In genomic region chr7:134223444-134224161, GRCm38 (mm10) we compare ENCODE assay signal across 8 mouse cellular contexts. TPM values are rescaled to one million over a fixed set of nuclear protein-coding genes. Genes with fewer than 3 reads are reported as not detected.
DNase-seq lines count a peak whose midpoint lies in the region; ATAC-seq and TF ChIP-seq lines count a peak whose summit lies in the region.

No protein-coding gene starts in this region.

- H3K36me3 ChIP-seq in embryonic facial prominence, embryonic 14.5 days (ENCODE audit: control insufficient read depth, insufficient read depth, low read length) = no peaks in the 10 kb centered on the region
- no peaks in the 10 kb centered on the region for H3K36me3 ChIP-seq in limb, embryonic 10.5 days
- H3K36me3 ChIP-seq in midbrain, embryonic 11.5 days (ENCODE audit: control insufficient read depth, insufficient read depth, low read length) = no peaks in the 10 kb centered on the region
- no peaks in the 10 kb centered on the region for H3K36me3 ChIP-seq in small intestine, adult 2 months (ENCODE audit: control insufficient read depth, insufficient read depth, low read length)

- peaks cover 5% of the 10 kb centered on the region; the same call in 1 of the 2 replicates for H3K4me1 ChIP-seq in embryonic facial prominence, embryonic 14.5 days (ENCODE audit: control insufficient read depth, insufficient read depth, low read length)
- peaks cover 42% of the 10 kb centered on the region for H3K4me1 ChIP-seq in limb, embryonic 10.5 days
- H3K4me1 ChIP-seq in midbrain, embryonic 11.5 days (ENCODE audit: control insufficient read depth, insufficient read depth, low read length) = peaks cover 14% of the 10 kb centered on the region
- no peaks in the 10 kb centered on the region for H3K4me1 ChIP-seq in small intestine, adult 2 months (ENCODE audit: control insufficient read depth, insufficient read depth, insufficient read length, low read length)

- peaks cover 19% of the 10 kb centered on the region; the same call in 1 of the 2 replicates for H3K27me3 ChIP-seq in embryonic facial prominence, embryonic 14.5 days (replicated peaks; ENCODE audit: control insufficient read depth, insufficient read depth, low read length)
- peaks cover 27% of the 10 kb centered on the region for H3K27me3 ChIP-seq in limb, embryonic 10.5 days (ENCODE audit: low read depth, poor library complexity, severe bottlenecking)
- peaks cover 19% of the 10 kb centered on the region for H3K27me3 ChIP-seq in midbrain, embryonic 11.5 days (ENCODE audit: control insufficient read depth, insufficient read depth, low read length)
- peaks cover 11% of the 10 kb centered on the region for H3K27me3 ChIP-seq in small intestine, adult 2 months (ENCODE audit: control insufficient read depth, insufficient read depth, low read length)

- peak; percentile 46 for DNase-seq in brain, embryonic 18.5 days (ENCODE audit: low read depth, low spot score)
- peak; percentile 85 for DNase-seq in embryonic facial prominence, embryonic 14.5 days (ENCODE audit: low spot score)
- DNase-seq in heart, adult 8-10 months (ENCODE audit: low spot score) = peak; percentile 77
- DNase-seq in kidney, adult 8-10 months = peak; percentile 55 to 78
- peak; percentile 90 for DNase-seq in limb, embryonic 10.5 days (ENCODE audit: low spot score)
- DNase-seq in midbrain, embryonic 11.5 days (ENCODE audit: low spot score, missing footprints) = peak; percentile 99

- H3K27ac ChIP-seq in embryonic facial prominence, embryonic 14.5 days (replicated peaks; ENCODE audit: low read depth, low read length) = no peak overlapping the region
- H3K27ac ChIP-seq in limb, embryonic 10.5 days = no peak overlapping the region
- H3K27ac ChIP-seq in midbrain, embryonic 11.5 days (ENCODE audit: low read depth, low read length) = no peak overlapping the region
- no peak overlapping the region for H3K27ac ChIP-seq in small intestine, adult 2 months (ENCODE audit: insufficient read depth, low read depth, low read length)

- peak overlapping the region; percentile 76; the same call in 1 of the 2 replicates for H3K9ac ChIP-seq in embryonic facial prominence, embryonic 14.5 days (ENCODE audit: low read depth, low read length)
- H3K9ac ChIP-seq in midbrain, embryonic 11.5 days (ENCODE audit: low read length) = no peak overlapping the region

- peak overlapping the region; percentile 67 for H3K4me3 ChIP-seq in embryonic facial prominence, embryonic 14.5 days (ENCODE audit: low read depth, low read length)
- H3K4me3 ChIP-seq in limb, embryonic 10.5 days = peak overlapping the region; percentile 77
- peak overlapping the region; percentile 63 for H3K4me3 ChIP-seq in midbrain, embryonic 11.5 days (ENCODE audit: low read depth, low read length)
- no peak overlapping the region for H3K4me3 ChIP-seq in small intestine, adult 2 months (ENCODE audit: low read depth, low read length)

- TF ChIP-seq POLR2A in small intestine, adult 2 months (IDR thresholded peaks at IDR 0.05; ENCODE audit: low read depth, low read length) = no peak

- WGBS in embryonic facial prominence, embryonic 14.5 days = 28% methylated on average over 16 of the region's 16 CpGs
- WGBS in limb, embryonic 10.5 days = 32% methylated on average over 16 of the region's 16 CpGs
- WGBS in midbrain, embryonic 11.5 days = 29% methylated on average over 16 of the region's 16 CpGs
- 27% methylated on average over 16 of the region's 16 CpGs for WGBS in small intestine, adult 2 months

- no peaks in the 10 kb centered on the region for H3K9me3 ChIP-seq in embryonic facial prominence, embryonic 14.5 days (ENCODE audit: control insufficient read depth, low read length)
- H3K9me3 ChIP-seq in limb, embryonic 10.5 days (replicated peaks) = no peaks in the 10 kb centered on the region
- no peaks in the 10 kb centered on the region for H3K9me3 ChIP-seq in midbrain, embryonic 11.5 days (ENCODE audit: control insufficient read depth, low read length)

- peak overlapping the region; percentile 98 for H3K4me2 ChIP-seq in embryonic facial prominence, embryonic 14.5 days (ENCODE audit: low read depth, low read length)
- peak overlapping the region; percentile 98 for H3K4me2 ChIP-seq in midbrain, embryonic 11.5 days

- peak; percentile 69; the same call in 1 of the 2 replicates for TF ChIP-seq CTCF in small intestine, adult 2 months (IDR thresholded peaks at IDR 0.05; ENCODE audit: extremely low read depth, insufficient read length, insufficient replicate concordance, low read depth, low read length)

- ATAC-seq in embryonic facial prominence, embryonic 14.5 days (ENCODE audit: low read depth) = no peak
- peak; percentile 23; the same call in 1 of the 2 replicates for ATAC-seq in midbrain, embryonic 11.5 days (ENCODE audit: low FRiP score)
- no peak for ATAC-seq in monocyte, adult 5-6 weeks (replicated peaks; ENCODE audit: insufficient number of reproducible peaks, low FRiP score, low TSS enrichment, poor library complexity, severe bottlenecking)

RNA-seq across cellular contexts. Expression of gene Adam12, which starts 8.3 kb away (rescaled TPM):
- 22.6 and 24.7 TPM in 2 replicates for polyA plus RNA-seq in embryonic facial prominence, embryonic 14.5 days (2014; fragmentation: Nextera tagmentation; extraction: Ambion mirVana)
- under 1 TPM; 0.31 to 0.37 (median 0.34) TPM for total RNA-seq in heart, adult 8-10 months (2022)
- 3.1 and 3.4 TPM in 2 replicates for polyA plus RNA-seq in limb, embryonic 10.5 days (2016; fragmentation: Nextera tagmentation; extraction: Ambion mirVana)
- polyA plus RNA-seq in midbrain, embryonic 11.5 days (2014; fragmentation: Nextera tagmentation; extraction: Ambion mirVana) = 1.3 and 1.5 TPM in 2 replicates
- 0.25 TPM in 2 replicates for polyA plus RNA-seq in small intestine, adult 2 months (2012; rRNA removed)
- not detected in 3 replicates for total RNA-seq in monocyte, adult 5-6 weeks (2017)

Comparison
In these comparisons a context has a peak if more than half of its experiments do, and no peak if none do; other contexts are left out.
1. DNase-seq: peak in every context shown above with its lines; median percentile 99 in midbrain, embryonic 11.5 days; 90 in limb, embryonic 10.5 days; 85 in embryonic facial prominence, embryonic 14.5 days; 77 in heart, adult 8-10 months; 66 in kidney, adult 8-10 months; 46 in brain, embryonic 18.5 days.